Mouse (Mus musculus) embryonic fibroblast, embryonic 13.5 days (primary cell): ENCODE results near the gene Fstl4. TPM values are rescaled to one million over a fixed set of nuclear protein-coding genes. Genes with fewer than 3 reads are reported as not detected.

Experiments used
- H3K27ac ChIP-seq: 2 replicates; pipeline ENCODE4 v1.5.1; 2012; ENCODE audit warnings: low read length, control low read depth, inconsistent platforms; ENCODE audit not compliant: insufficient read depth
- H3K4me1 ChIP-seq: 2 replicates; pipeline ENCODE4 v1.6.1; 2011; ENCODE audit warnings: low read length; ENCODE audit not compliant: control insufficient read depth, insufficient read depth
- H3K4me3 ChIP-seq: 2 replicates; pipeline ENCODE4 v1.5.1; 2011; ENCODE audit warnings: mild to moderate bottlenecking, control low read depth, low read length; ENCODE audit not compliant: insufficient read depth
- CTCF ChIP-seq: IDR thresholded peaks from 2 replicates; pipeline ENCODE4 v1.5.1; 2011; ENCODE audit warnings: mild to moderate bottlenecking, control low read depth, low read length, moderate library complexity, borderline replicate concordance; ENCODE audit not compliant: insufficient read depth
- POLR2A ChIP-seq: IDR thresholded peaks from 2 replicates; pipeline ENCODE4 v1.6.1; 2011; ENCODE audit warnings: low read depth, mild to moderate bottlenecking, control low read depth, low read length, moderate library complexity
- polyA plus RNA-seq: library from polyadenylated mRNA; stranded (reverse); fragments of >200 nt; gene quantifications from 2 replicates; pipeline ENCODE4 v1.2.4, GENCODE M21; 2011; ENCODE audit warnings: low read depth; ENCODE audit not compliant: missing spikeins, insufficient read length

Fstl4 gene
- polyA plus RNA-seq, 1 experiment = 0.74 TPM

DNA sequence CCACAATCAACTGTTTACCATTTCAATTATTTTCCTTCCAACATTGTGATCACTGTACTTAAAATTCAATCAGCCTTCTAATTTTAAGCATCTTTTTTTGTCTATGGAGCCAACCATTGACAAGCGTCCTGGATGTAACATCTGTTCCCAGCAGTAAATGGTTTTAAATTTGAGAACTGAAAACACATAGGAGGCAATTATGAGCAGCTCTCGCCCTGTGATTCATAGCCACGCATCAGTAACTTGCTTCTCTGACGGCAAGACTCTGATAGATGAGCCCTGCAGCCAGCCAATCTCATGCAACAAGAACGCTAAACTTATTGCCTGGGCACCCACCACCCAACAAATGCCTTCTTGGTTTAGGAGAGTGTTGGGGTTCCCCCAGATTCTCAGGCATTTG is 467.4 kb downstream of the Fstl4 start:
- H3K4me1 ChIP-seq = no peaks in the 10 kb centered on the region
- no peak overlapping the region for H3K4me3 ChIP-seq
- no peak overlapping the region for H3K27ac ChIP-seq
- TF ChIP-seq CTCF = no peak
- TF ChIP-seq POLR2A = no peak

DNA sequence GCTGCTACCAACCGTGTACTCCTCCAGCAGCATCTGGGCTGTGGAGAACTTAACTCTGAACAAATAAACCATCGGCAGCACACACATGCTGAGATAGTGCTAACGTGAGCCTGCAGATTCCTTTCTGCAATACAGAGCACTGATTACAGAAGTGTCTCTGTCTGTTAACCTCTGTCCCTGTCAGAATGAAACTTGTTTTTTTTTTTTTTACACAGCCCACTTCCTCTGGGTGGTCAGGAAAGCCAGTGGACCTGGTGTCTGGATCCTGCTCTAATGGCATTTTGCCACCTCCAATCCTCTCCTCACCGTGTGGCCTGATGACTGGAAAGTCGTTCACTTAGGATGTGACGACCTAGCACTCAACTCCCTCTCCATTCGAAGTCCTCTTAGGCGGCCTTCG is 469.2 kb downstream of the Fstl4 start:
- Histone ChIP-seq H3K4me3 (no peak overlapping the region), H3K27ac (no peak overlapping the region), H3K4me1 (no peaks in the 10 kb centered on the region)
- TF ChIP-seq CTCF = no peak
- TF ChIP-seq POLR2A = no peak
